Mouse (Mus musculus): Measurements from ENCODE around the gene Gm10643.

DNA sequence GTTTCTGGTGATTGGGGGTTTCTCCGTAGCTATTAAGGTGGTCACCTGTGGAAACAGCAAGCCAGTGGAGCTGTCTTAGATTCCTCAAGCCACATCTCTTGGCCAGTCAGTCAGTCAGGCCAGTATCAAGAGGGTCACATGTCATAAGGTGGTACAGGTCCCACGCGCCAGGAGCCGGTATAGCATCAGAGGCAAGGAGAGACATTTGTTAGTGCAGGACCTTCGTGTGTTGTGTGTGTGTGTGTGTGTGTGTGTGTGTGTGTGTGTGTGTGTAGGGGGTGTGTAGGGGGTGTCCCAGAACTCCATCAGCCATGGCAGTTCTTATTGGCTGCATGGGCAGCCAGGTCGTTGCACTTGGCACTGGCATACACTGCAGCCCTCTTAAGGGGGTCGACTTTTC lies 3.0 kb upstream of the Gm10643 start:
- TF ChIP-seq CTCF (IDR thresholded peaks at IDR 0.05; ENCODE audit: control insufficient read depth, insufficient read depth, insufficient read length): no peak
- TF ChIP-seq USF1 (IDR thresholded peaks at IDR 0.05; ENCODE audit: low read depth): no peak
- TF ChIP-seq MAX (IDR thresholded peaks at IDR 0.05): no peak
- no peak for TF ChIP-seq MYOG (IDR thresholded peaks at IDR 0.05; ENCODE audit: control insufficient read depth, extremely low read depth, insufficient read length)

Measured in C2C12 (cell line).